Mouse (Mus musculus) embryonic facial prominence, embryonic 13.5 days (tissue): ENCODE results near the gene Qrich2. TPM values are rescaled to one million over a fixed set of nuclear protein-coding genes. Genes with fewer than 3 reads are reported as not detected.
"Not testable (repeated sequence)": the region's sequence is repeated elsewhere in the genome, so short reads cannot be mapped to it uniquely, and the experiment has no call there.

Experiments used
- ATAC-seq: fragments of 200-750 bp; cut with Nextera tagmentation; 2 replicates; pipeline ENCODE4 v1.8.0; 2017; ENCODE audit warnings: low read depth; ENCODE audit not compliant: insufficient number of reproducible peaks, insufficient read depth, low FRiP score, low TSS enrichment
- H3K27ac ChIP-seq: fragments of 300-500 bp; sonication (generic); 2 replicates; pipeline ENCODE4 v1.5.1; 2015; ENCODE audit warnings: moderate library complexity, mild to moderate bottlenecking, inconsistent platforms
- H3K27me3 ChIP-seq: fragments of 300-500 bp; sonication (generic); 2 replicates; pipeline ENCODE4 v1.6.1; 2015; ENCODE audit warnings: mild to moderate bottlenecking, inconsistent platforms
- H3K36me3 ChIP-seq: fragments of 300-500 bp; sonication (generic); 2 replicates; pipeline ENCODE4 v1.6.1; 2015; ENCODE audit warnings: mild to moderate bottlenecking, inconsistent platforms
- H3K4me1 ChIP-seq: fragments of 300-500 bp; sonication (generic); 2 replicates; pipeline ENCODE4 v1.6.1; 2015; ENCODE audit warnings: inconsistent platforms
- H3K4me2 ChIP-seq: fragments of 300-500 bp; sonication (generic); 2 replicates; pipeline ENCODE4 v1.6.1; 2015; ENCODE audit warnings: moderate library complexity, mild to moderate bottlenecking, inconsistent platforms
- H3K4me3 ChIP-seq: fragments of 300-500 bp; sonication (generic); 2 replicates; pipeline ENCODE4 v1.5.1; 2015; ENCODE audit warnings: mild to moderate bottlenecking, inconsistent platforms
- H3K9ac ChIP-seq: fragments of 300-500 bp; sonication (generic); 2 replicates; pipeline ENCODE4 v1.6.1; 2015; ENCODE audit warnings: mild to moderate bottlenecking, inconsistent platforms
- H3K9me3 ChIP-seq: fragments of 300-500 bp; sonication (generic); 2 replicates; pipeline ENCODE4 v1.6.1; 2016; ENCODE audit warnings: inconsistent platforms
- WGBS: fragments of 180-500 bp; shearing (Covaris S2); methylation state at CpG from one replicate; pipeline ENCODE4 v1.1.7; 2015; ENCODE audit warnings: mixed read lengths; 5-methylcytosine and 5-hydroxymethylcytosine counted together
- polyA plus RNA-seq: library from polyadenylated mRNA; unstranded; fragments of >200 nt; fragmentation: Nextera tagmentation; extraction: Ambion mirVana; gene quantifications from 2 replicates; pipeline ENCODE4 v1.2.1, GENCODE M21; 2015

Gene Qrich2
- polyA plus RNA-seq, 1 experiment from 2014 or later, result 0.55 TPM

DNA sequence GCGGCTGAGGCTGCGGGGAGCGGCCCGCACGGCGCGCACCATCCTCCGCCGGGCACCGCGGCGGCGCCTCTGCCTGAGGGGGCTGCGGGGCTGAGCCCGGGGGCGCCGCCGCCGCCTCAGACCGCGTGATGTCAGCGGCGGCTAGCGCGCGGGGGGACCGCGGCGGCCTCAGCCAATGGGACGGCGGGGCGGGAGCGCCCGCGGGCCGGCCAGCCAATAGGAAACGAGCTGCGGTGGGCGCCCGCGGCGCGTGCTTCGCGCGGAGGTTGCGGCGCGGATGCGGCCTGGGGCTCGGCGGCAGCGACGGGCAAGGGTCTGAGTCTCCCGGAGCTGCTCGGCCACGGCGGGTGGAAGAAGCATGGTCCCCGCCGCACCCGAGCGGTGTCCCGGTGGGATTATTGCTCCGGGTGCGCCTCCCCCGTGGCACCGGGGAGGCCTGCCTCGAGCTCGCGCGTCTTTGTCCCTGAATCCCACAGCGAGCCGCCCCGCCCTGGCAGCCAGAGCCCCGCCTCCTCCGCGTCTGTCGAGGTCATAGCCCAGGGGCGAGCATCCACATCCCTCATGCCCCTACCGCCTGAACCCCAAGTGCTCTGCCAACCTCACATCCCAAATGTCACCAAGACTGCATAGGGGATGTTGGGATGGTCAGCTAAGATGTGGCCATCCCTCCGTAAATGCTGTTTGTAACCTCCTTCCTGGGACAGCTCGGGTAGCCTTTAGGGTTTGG is 53.0 kb downstream of the Qrich2 start, which contains the start of gene Rnf157:
Rnf157 (minus strand) TSS at position 129 of the 727 bp plus-strand sequence.
- no peaks in the 10 kb centered on the region for H3K9me3 ChIP-seq
- peaks cover 40% of the 10 kb centered on the region for H3K4me1 ChIP-seq
- H3K27me3 ChIP-seq, result no peaks in the 10 kb centered on the region
- H3K4me2 ChIP-seq, result peak within 1 kb of the TSS; percentile 99
- peak within 1 kb of the TSS; percentile 74 for H3K27ac ChIP-seq
- H3K4me3 ChIP-seq, result peak within 1 kb of the TSS; percentile 76
- ATAC-seq, result peak; percentile 86
- H3K36me3 ChIP-seq, result 0 out of 2 replicates have a peak, but pooled peaks cover 3% of the 10 kb centered on the region
- 2% methylated on average over 81 of the region's 82 CpGs for WGBS
- H3K9ac ChIP-seq, result peak within 1 kb of the TSS; percentile 85

DNA sequence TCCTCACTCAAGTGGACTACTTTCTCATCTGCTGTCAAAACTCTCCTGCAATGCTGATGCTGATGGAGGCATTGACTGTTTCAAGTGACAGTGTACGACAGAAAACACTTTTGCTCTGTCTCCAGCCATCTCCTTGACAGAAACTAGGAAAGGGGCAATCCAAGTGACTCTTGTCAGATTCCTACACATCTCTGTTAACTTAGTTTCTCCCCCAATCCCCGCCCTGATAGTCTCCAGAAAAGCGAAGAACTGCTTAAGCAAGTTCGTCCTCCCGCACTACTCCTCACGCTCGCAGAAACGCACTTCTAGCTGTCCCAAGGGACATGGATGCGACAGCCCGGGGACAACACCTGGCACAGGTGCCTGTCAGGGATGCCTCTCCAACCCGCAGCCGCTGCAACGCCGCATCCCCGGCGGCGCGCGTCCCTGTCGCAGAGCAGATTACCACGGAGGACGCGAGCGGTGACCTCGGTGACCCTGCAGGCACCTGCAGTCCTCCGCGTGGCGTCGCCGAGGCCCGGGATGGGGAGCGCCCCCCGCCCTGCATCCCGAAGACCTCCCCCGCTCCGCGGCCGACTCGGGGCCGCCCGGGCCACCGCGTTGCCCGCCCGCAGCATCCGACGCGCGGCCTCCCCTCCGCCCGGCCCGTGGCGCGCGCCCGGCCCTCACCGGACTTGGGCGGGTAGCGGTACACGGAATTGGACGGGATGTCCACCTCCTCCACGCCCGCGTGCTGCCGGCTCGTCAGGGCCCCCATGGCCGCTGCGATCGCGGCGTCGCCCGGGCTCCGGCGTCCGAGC is 53.8 kb downstream of the Qrich2 start:
- no peaks in the 10 kb centered on the region for H3K9me3 ChIP-seq
- H3K4me1 ChIP-seq, result peaks cover 31% of the 10 kb centered on the region
- H3K4me2 ChIP-seq, result peak overlapping the region; percentile 99
- H3K27me3 ChIP-seq, result no peaks in the 10 kb centered on the region
- H3K4me3 ChIP-seq, result peak overlapping the region; percentile 76
- H3K9ac ChIP-seq, result peak overlapping the region; percentile 85
- H3K27ac ChIP-seq, result peak overlapping the region; percentile 60; the same call in 1 of the 2 replicates
- H3K36me3 ChIP-seq, result 0 out of 2 replicates have a peak, but pooled peaks cover 3% of the 10 kb centered on the region
- ATAC-seq, result peak; percentile 26; the same call in 1 of the 2 replicates
- under 1% methylated on average over 74 of the region's 76 CpGs for WGBS

DNA sequence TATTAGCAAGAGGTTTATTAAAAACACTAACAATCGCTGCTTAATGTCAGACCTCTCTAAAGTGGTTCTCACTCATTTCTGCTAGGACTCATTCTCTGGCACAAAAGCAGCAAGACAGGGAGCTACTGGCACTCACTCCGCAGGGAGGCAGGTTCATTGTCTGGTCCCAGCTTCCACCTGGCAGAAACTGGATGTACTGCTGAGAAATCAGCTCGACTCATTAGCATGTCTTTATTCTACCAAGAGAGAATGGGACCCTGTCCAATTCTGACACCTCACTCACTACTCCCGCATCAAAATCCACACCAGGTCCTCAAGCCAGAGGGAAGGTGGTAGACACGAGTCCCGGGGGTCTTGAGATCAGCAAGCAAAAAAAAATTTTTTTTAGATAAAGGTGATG is 54.5 kb downstream of the Qrich2 start:
- Histone ChIP-seq H3K27me3 (no peaks in the 10 kb centered on the region), H3K4me3 (peak overlapping the region; percentile 76), H3K4me1 (peaks cover 30% of the 10 kb centered on the region), H3K9ac (peak overlapping the region; percentile 85), H3K4me2 (peak overlapping the region; percentile 99), H3K9me3 (no peaks in the 10 kb centered on the region), H3K36me3 (0 out of 2 replicates have a peak, but pooled peaks cover 3% of the 10 kb centered on the region), H3K27ac (no peak overlapping the region)
- 17% methylated on average over 6 of the region's 6 CpGs for whole genome bisulfite sequencing
- ATAC-seq, result no peak

DNA sequence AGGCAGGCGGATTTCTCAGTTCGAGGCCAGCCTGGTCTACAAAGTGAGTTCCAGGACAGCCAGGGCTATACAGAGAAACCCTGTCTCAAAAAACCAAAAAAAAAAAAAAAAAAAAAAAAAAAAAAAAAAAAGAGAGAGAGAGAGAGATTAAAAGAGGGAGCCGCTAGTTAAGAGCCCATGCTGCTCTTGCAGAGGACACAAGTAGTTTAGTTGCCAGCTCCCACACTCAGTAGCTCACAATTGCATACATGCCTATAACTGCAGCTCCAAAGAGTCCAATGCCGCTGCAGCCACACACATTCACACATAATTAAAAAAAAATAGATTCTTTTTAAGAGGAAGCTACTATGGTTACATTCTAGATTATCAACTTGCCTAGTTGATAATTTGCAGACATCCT is 55.6 kb downstream of the Qrich2 start:
- not testable (repeated sequence) for H3K27ac ChIP-seq, H3K9me3 ChIP-seq, H3K4me2 ChIP-seq, ATAC-seq, H3K4me3 ChIP-seq, H3K9ac ChIP-seq, H3K36me3 ChIP-seq, H3K27me3 ChIP-seq
- peaks cover 25% of the 10 kb centered on the region for H3K4me1 ChIP-seq
- 87% methylated on average over 4 of the region's 4 CpGs for WGBS

DNA sequence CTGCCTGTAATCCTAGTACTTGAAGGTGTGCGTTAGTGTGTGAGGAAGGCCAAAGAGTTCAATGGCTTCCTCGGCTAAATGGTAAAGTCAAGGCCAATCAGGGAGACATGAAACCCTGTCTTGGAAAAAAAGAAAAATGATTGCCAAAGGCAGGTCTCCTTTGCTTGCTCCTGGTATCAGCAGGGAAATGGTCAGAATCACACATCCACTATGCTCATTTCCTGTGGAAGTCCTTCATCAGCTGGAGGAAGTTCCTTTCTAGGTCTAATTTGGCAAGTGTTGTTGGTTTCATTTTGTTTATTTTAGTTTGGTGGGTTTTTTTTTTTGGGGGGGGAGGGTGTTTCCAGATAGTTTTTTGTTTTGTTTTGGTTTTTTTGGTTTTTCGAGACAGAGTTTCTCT is 57.0 kb downstream of the Qrich2 start:
- H3K36me3 ChIP-seq, result peaks cover 9% of the 10 kb centered on the region
- ATAC-seq, result no peak
- H3K9me3 ChIP-seq, result no peaks in the 10 kb centered on the region

DNA sequence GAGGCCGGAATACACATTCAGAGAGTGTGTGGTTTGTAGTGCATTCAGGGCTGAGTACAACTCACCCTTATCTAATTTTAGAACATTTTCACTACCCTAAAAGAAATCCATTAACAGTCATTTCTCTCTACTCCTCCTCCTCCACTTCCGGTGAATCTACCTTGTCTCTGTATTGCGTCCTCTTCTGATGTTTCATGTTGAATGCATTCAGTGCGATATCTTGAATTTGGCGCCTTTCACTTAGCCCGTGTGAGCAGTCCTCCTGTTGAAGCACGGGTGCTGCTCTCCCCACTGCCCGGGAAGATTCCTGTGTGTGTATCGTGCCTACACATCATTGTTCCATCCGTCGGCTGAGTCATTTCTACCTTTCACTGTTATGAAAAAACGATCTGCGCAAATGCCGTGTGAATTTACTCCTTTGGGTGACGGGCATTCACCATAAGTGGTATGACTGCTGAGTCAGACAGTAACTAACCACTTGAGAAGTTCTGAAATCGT is 59.8 kb downstream of the Qrich2 start:
- H3K4me1 ChIP-seq, result peaks cover 8% of the 10 kb centered on the region; the same call in 1 of the 2 replicates
- WGBS, result 94% methylated on average over 16 of the region's 16 CpGs
- no peaks in the 10 kb centered on the region for H3K9me3 ChIP-seq

More for the DNA sequence above, 57.0 kb downstream of the Qrich2 start:
- Histone ChIP-seq H3K27me3 (no peaks in the 10 kb centered on the region), H3K9ac (no peak overlapping the region), H3K27ac (no peak overlapping the region), H3K4me3 (no peak overlapping the region), H3K4me2 (no peak overlapping the region), H3K4me1 (peaks cover 25% of the 10 kb centered on the region)
- 85% methylated on average over 3 of the region's 3 CpGs for WGBS

DNA sequence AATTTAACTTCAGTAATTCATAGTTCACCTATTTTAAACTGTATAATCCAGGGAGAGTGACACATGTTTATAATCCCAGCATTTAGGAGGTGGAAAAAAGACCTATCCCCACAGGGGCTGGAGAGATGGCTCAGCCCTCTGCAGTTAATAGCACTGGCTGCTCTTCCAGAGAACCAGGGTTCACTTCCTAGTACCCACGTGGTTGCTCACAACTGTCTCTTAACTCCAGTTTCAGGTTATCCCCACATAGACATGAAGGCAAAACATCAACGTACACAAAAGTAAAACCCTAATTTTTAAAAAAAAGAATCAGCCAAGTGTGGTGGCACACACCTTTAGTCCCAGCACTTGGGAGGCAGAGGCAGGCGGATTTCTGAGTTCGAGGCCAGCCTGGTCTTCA is 60.4 kb downstream of the Qrich2 start:
- Histone ChIP-seq H3K27me3 (no peaks in the 10 kb centered on the region), H3K4me1 (0 out of 2 replicates have a peak, but pooled peaks cover 2% of the 10 kb centered on the region), H3K9ac (no peak overlapping the region), H3K27ac (no peak overlapping the region), H3K4me2 (no peak overlapping the region), H3K9me3 (no peaks in the 10 kb centered on the region), H3K36me3 (peaks cover 20% of the 10 kb centered on the region), H3K4me3 (no peak overlapping the region)
- 83% methylated on average over 4 of the region's 4 CpGs for WGBS
- ATAC-seq, result no peak

More for the DNA sequence above, 59.8 kb downstream of the Qrich2 start:
- Histone ChIP-seq H3K4me2 (no peak overlapping the region), H3K27me3 (no peaks in the 10 kb centered on the region), H3K27ac (no peak overlapping the region), H3K9ac (no peak overlapping the region), H3K4me3 (no peak overlapping the region), H3K36me3 (peaks cover 20% of the 10 kb centered on the region)
- no peak for ATAC-seq

DNA sequence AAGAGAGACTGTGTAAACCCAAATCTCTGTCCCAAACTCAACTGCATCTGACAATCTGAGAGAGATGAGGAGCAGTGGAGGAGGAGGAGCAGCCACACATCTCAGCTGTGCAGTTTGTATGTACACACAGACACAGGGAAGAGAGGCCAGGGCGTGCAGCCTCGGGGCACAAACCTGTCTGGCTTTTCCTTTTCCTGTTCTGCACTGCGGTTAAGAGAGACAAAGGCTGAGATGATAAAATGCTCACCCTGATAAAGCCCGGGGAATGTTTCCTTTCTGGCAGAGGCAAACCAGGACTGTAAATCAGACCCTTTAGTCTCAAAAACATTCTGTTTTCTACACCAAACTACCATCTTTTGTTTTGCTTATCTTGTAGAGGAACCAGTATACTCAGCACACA is 65.5 kb downstream of the Qrich2 start:
- Histone ChIP-seq H3K4me2 (no peak overlapping the region), H3K9ac (no peak overlapping the region), H3K27ac (no peak overlapping the region), H3K4me1 (peaks cover 3% of the 10 kb centered on the region; the same call in 1 of the 2 replicates), H3K36me3 (peaks cover 22% of the 10 kb centered on the region), H3K9me3 (no peaks in the 10 kb centered on the region), H3K27me3 (no peaks in the 10 kb centered on the region), H3K4me3 (no peak overlapping the region)
- ATAC-seq, result no peak
- WGBS, result 29% methylated on average over 4 of the region's 4 CpGs

DNA sequence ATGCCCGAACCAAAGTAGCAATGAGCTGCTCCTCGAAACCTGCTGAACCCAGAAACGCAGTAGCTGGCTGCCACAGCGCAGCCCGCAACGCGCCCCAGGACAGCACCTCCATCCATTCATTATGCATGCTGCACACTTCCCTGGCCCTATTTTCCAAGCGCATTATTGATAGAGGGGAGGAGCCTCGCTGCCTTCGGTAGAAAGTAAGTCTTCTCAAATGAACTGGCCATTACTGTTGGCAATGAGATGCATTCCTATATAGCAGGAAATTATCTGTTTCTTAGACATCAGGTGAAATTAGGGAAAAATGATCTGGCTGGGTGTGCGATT is 67.7 kb downstream of the Qrich2 start:
- H3K4me2 ChIP-seq, result no peak overlapping the region
- no peaks in the 10 kb centered on the region for H3K27me3 ChIP-seq
- no peak overlapping the region for H3K4me3 ChIP-seq
- H3K36me3 ChIP-seq, result peaks cover 19% of the 10 kb centered on the region
- no peak for ATAC-seq
- no peaks in the 10 kb centered on the region for H3K9me3 ChIP-seq
- H3K9ac ChIP-seq, result no peak overlapping the region
- 0 out of 2 replicates have a peak overlapping the region, but pooled peaks have one; percentile 14 for H3K27ac ChIP-seq
- WGBS, result 85% methylated on average over 11 of the region's 11 CpGs
- H3K4me1 ChIP-seq, result peaks cover 7% of the 10 kb centered on the region; the same call in 1 of the 2 replicates

DNA sequence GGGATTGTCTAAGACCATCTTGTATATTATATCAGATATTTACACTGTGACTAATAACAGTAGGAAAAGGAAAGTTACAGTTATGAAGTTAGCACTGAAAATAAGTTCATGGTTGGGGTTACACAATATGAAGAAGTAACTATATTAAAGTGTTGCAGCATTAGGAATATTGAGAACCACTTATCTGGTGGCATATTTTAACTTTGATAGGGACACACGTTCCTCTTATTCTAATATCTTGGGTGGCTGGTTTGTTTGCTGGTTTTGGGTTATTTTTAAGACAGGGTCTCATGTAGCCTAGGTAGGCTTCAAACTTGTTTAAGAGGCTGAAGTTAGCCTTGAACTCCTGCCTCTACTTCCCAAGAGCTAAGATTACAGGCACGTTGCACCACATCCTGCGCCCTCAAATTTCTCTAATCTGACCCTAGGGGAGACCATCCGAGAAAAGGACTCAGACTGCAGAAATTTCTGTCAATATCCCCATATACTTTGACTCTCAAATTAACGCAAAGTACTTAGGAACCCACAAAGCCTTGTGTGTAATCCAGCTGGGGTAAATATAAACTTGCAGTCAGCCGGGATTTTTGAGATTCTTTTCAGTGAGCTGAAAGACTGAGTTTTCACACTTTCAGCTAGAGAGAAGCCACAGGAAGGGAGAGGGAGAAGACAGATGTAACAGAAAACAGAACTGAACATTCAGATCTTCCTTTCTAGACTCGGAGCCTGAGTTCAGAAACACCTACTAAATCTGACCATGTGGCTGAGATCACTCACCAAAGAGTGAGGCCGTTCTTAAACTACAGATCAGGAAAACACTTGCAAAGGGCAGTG is 68.3 kb downstream of the Qrich2 start:
- ATAC-seq, result no peak
- Histone ChIP-seq H3K27me3 (no peaks in the 10 kb centered on the region), H3K4me3 (no peak overlapping the region), H3K4me2 (no peak overlapping the region), H3K27ac (0 out of 2 replicates have a peak overlapping the region, but pooled peaks have one; percentile 14), H3K9me3 (no peaks in the 10 kb centered on the region), H3K4me1 (peaks cover 7% of the 10 kb centered on the region; the same call in 1 of the 2 replicates), H3K36me3 (peaks cover 15% of the 10 kb centered on the region), H3K9ac (no peak overlapping the region)
- 63% methylated on average over 8 of the region's 8 CpGs for WGBS

DNA sequence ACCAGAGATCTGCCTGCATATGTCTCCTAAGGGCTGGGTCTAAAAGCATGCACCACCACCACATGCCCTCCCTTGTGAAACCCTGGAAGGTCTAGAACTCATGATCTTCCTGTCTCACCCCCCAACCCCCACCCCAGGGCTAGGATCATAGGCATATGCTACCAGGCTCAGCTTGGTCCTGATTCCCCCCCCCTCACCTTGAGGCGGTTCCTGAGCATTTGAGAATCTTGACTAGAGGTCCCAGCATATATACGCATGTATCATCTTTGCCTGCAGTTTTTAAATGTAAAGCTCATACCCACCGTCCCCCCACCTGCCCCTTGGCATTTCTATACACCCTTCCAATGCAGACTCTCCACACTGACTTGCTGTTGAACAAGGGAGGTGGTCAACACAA is 69.1 kb downstream of the Qrich2 start:
- ATAC-seq, result no peak
- H3K27ac ChIP-seq, result no peak overlapping the region
- H3K4me3 ChIP-seq, result no peak overlapping the region
- no peak overlapping the region for H3K9ac ChIP-seq
- 90% methylated on average over 3 of the region's 3 CpGs for WGBS
- H3K4me1 ChIP-seq, result peaks cover 7% of the 10 kb centered on the region; the same call in 1 of the 2 replicates
- no peaks in the 10 kb centered on the region for H3K9me3 ChIP-seq
- no peaks in the 10 kb centered on the region for H3K27me3 ChIP-seq
- peaks cover 15% of the 10 kb centered on the region for H3K36me3 ChIP-seq
- no peak overlapping the region for H3K4me2 ChIP-seq
